Mouse (Mus musculus) embryo, embryonic 9.5 days (tissue): ENCODE results near the gene Aloxe3.

Source experiments
- DNase-seq: peaks from one replicate; pipeline ENCODE4 v3.0.0-alpha.2; 2017; ENCODE audit errors: extremely low spot score

Aloxe3 gene

GRCm38 (mm10) chr11:69109032-69109900 lies 16.4 kb upstream of the Aloxe3 start:
- DNase-seq, result no peak

- peak; percentile 97 for DNase-seq
Measured at GRCm38 (mm10) chr11:69110319-69111046, 15.2 kb upstream of the Aloxe3 start.

GRCm38 (mm10) chr11:69111051-69111810 lies 14.5 kb upstream of the Aloxe3 start:
- DNase-seq, result no peak

GRCm38 (mm10) chr11:69111865-69112264 lies 13.8 kb upstream of the Aloxe3 start:
- DNase-seq, result no peak

- no peak for DNase-seq
Measured at GRCm38 (mm10) chr11:69114018-69114417, 11.7 kb upstream of the Aloxe3 start.

- DNase-seq, result no peak
Measured at GRCm38 (mm10) chr11:69114621-69115020, 11.1 kb upstream of the Aloxe3 start.

- no peak for DNase-seq
Measured at GRCm38 (mm10) chr11:69116843-69117242, 8.9 kb upstream of the Aloxe3 start.

- DNase-seq, result peak; percentile 74
Measured at GRCm38 (mm10) chr11:69117737-69118695, 7.7 kb upstream of the Aloxe3 start.

GRCm38 (mm10) chr11:69118765-69119164 lies 6.9 kb upstream of the Aloxe3 start:
- DNase-seq, result peak; percentile 98

GRCm38 (mm10) chr11:69119446-69120155 lies 6.1 kb upstream of the Aloxe3 start:
- no peak for DNase-seq

GRCm38 (mm10) chr11:69120221-69121000 lies 5.3 kb upstream of the Aloxe3 start, which contains the start of gene Hes7:
Hes7 (plus strand) TSS chr11:69120404.
- peak; percentile 72 for DNase-seq

GRCm38 (mm10) chr11:69121001-69121740 lies 4.5 kb upstream of the Aloxe3 start:
- DNase-seq, result peak; percentile 54

- no peak for DNase-seq
Measured at GRCm38 (mm10) chr11:69121741-69122335, 3.9 kb upstream of the Aloxe3 start.

GRCm38 (mm10) chr11:69122336-69122951 lies 3.3 kb upstream of the Aloxe3 start, which contains the start of gene 9130213A22Rik:
9130213A22Rik (minus strand) TSS chr11:69122589.
- peak; percentile 94 for DNase-seq

GRCm38 (mm10) chr11:69123056-69123692 lies 2.5 kb upstream of the Aloxe3 start:
- DNase-seq, result peak; percentile 99

GRCm38 (mm10) chr11:69123693-69124497 lies 1.8 kb upstream of the Aloxe3 start:
- peak; percentile 96 for DNase-seq
